Mouse (Mus musculus) thymus, postnatal 10 days (tissue): ENCODE data around the gene Adcy1.

Source experiments
- DNase-seq, 2 experiments: peaks; one replicate each; pipeline ENCODE4 v3.0.0; 2021; ENCODE audit warnings: low spot score in 2 of 2

Adcy1 gene

GRCm38 (mm10) chr11:7215703-7216102 is 152.4 kb downstream of the Adcy1 start:
- peak in 1 of 2 experiments; percentile 48 for DNase-seq

GRCm38 (mm10) chr11:7221826-7222225 is 158.5 kb downstream of the Adcy1 start:
- peak in 1 of 2 experiments; percentile 12 for DNase-seq

DNA sequence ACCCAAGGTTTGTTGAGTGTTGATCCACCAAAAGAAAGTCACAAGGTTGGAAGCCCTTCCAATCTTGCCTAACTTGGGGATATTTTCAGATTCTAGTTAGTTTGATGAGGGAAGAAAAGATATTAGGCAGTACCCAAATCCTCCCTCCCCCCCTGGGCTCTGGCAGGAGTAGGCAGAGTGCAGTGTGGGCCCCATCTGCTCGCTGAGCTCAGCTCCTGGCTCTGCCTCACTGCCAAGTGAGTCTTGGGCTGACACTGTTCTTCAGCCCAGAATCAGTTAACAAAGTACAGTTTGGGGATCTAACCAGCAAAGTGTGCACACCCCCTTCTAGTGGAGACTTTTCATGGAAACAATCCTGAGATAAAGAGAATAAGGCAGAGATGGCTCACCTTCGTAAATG is 162.9 kb downstream of the Adcy1 start:
- no peak for DNase-seq

DNA sequence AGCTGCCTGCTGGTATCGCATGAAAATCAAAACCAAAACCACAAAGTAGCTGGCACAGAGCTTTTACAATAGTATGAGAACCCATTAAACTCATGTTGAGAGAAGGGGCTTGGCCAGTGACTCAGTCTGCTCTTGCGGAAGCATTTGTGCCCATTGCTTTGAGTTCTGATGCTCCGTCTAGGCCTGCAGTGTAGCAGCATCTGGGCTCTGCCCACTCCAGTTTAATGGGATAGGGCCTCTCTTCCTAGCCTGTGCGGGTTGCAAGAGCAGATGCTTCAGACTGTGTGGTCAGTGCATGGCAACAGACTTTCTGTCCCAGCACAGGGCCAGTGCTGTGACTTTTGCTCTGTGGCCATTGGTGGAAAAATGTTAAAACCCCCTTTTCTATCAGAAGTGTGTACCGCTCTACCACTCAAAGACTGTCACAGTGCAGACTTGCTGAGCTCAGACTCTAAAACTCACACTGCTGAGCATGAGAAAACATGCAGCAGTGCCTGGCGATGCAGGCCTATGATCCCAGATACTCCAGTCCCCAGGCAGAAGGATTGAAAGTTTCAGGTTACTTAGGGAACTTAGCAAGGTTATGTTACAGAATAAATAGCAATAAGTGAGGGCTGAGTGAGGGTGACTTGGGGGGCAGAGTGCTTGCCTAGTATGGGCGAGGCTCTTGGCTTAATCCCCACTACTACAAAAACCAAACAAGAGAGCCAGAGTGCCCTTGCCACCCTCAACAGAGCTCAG is 163.7 kb downstream of the Adcy1 start:
- no peak for DNase-seq

DNA sequence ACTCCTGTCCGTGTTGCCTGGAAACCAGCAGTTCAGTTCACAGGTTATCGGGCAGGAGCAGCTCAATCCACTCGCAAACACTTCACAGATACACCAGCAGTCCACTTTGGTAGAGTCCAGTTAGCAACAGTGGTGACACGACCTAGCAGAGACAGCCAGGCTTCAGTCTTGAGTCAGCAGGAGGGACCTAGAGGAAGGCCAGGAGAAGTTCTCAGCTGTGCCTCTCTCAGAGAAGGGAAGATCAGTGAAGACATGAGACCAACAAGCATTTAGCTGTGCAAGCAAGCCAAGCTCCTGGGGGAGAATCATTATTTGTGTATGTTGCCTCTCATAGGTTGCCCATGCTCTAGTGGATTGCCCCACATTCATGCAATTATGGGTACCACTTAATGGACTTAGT is 164.8 kb downstream of the Adcy1 start:
- DNase-seq: no peak
